Mouse (Mus musculus): ENCODE data around the gene Hrasls. TPM values are rescaled to one million over a fixed set of nuclear protein-coding genes. Genes with fewer than 3 reads are reported as not detected.
A peak's percentile ranks its signal among the peaks of the same experiment; 100 is the strongest.

Hrasls gene
- polyA plus RNA-seq, 1 experiment, result 20.4 TPM

DNA sequence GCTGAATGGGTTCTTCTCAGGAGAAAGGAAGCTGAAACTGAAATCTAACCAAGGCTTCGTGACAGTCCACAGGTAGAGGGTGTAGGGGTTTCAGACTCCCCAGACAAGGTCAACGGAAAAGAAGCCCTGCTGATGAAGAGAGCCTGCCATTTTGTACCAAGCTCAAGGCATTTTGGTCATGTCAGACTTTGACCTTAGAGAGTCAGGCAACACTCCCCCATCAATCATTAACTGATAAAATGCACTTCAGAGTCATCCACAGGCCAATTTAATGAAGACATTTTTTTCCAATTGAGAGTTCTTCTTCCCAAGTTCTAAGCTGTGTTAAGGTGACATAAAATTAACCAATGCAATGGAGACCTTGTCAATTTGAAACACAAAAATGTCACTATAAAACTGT lies 8.3 kb upstream of the Hrasls start:
- Histone ChIP-seq H3K4me1 (ENCODE audit: control insufficient read depth, insufficient read depth, low read length) (peaks cover 2% of the 10 kb centered on the region; the same call in 1 of the 2 replicates), H3K27ac (ENCODE audit: insufficient read depth, low read length) (no peak overlapping the region), H3K4me3 (ENCODE audit: insufficient read depth, low read length) (no peak overlapping the region)
- TF ChIP-seq CTCF (IDR thresholded peaks at IDR 0.05; ENCODE audit: extremely low read depth, insufficient read depth, low read length) (no peak), POLR2A (IDR thresholded peaks at IDR 0.05; ENCODE audit: extremely low read depth, insufficient read depth, low read length) (no peak)

- Histone ChIP-seq H3K27ac (ENCODE audit: insufficient read depth, low read length) (no peak overlapping the region), H3K4me1 (ENCODE audit: control insufficient read depth, insufficient read depth, low read length) (peaks cover 2% of the 10 kb centered on the region; the same call in 1 of the 2 replicates), H3K4me3 (ENCODE audit: insufficient read depth, low read length) (no peak overlapping the region)
- no peak for TF ChIP-seq CTCF (IDR thresholded peaks at IDR 0.05; ENCODE audit: extremely low read depth, insufficient read depth, low read length)
- TF ChIP-seq POLR2A (IDR thresholded peaks at IDR 0.05; ENCODE audit: extremely low read depth, insufficient read depth, low read length), result no peak
These were observed 4.6 kb upstream of the Hrasls start for GRCm38 (mm10) chr16:29204875-29205274.

GRCm38 (mm10) chr16:29205581-29205980 lies 3.9 kb upstream of the Hrasls start:
- H3K4me3 ChIP-seq (ENCODE audit: insufficient read depth, low read length), result no peak overlapping the region
- no peak for TF ChIP-seq POLR2A (IDR thresholded peaks at IDR 0.05; ENCODE audit: extremely low read depth, insufficient read depth, low read length)
- no peak overlapping the region for H3K27ac ChIP-seq (ENCODE audit: insufficient read depth, low read length)
- H3K4me1 ChIP-seq (ENCODE audit: control insufficient read depth, insufficient read depth, low read length), result peaks cover 2% of the 10 kb centered on the region; the same call in 1 of the 2 replicates

DNA sequence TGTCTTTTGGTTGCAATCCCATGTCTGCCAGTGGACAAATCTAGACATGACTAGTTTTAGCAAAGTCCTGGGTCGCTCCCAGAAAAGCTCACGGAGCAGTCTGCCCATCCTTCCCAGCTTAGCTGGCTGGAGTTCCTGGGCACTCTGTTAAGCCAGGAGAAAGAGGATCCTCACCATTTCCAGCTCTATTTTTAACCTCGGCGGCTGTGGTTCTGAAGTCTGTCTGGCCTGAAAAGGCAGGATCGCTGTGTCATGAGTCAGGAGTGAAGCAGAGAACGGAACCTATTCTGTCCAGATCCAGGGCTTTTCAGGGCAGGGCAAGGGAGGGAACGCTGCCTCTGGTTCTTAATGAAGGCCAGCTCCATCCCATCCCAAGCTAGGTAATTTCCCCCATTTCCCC lies 654 bp upstream of the Hrasls start:
- no peak overlapping the region for H3K4me3 ChIP-seq (ENCODE audit: insufficient read depth, low read length)
- H3K27ac ChIP-seq (ENCODE audit: insufficient read depth, low read length), result no peak overlapping the region; the same call in 1 of the 2 replicates
- peaks cover 2% of the 10 kb centered on the region; the same call in 1 of the 2 replicates for H3K4me1 ChIP-seq (ENCODE audit: control insufficient read depth, insufficient read depth, low read length)
- TF ChIP-seq POLR2A (IDR thresholded peaks at IDR 0.05; ENCODE audit: extremely low read depth, insufficient read depth, low read length) (no peak), CTCF (IDR thresholded peaks at IDR 0.05; ENCODE audit: extremely low read depth, insufficient read depth, low read length) (no peak)

GRCm38 (mm10) chr16:29216395-29217295 lies 7.2 kb downstream of the Hrasls start:
- no peak overlapping the region for H3K4me3 ChIP-seq (ENCODE audit: insufficient read depth, low read length)
- H3K27ac ChIP-seq (ENCODE audit: insufficient read depth, low read length), result peak overlapping the region; percentile 51; the same call in 1 of the 2 replicates
- no peak for TF ChIP-seq POLR2A (IDR thresholded peaks at IDR 0.05; ENCODE audit: extremely low read depth, insufficient read depth, low read length)
- TF ChIP-seq CTCF (IDR thresholded peaks at IDR 0.05; ENCODE audit: extremely low read depth, insufficient read depth, low read length), result no peak
- H3K4me1 ChIP-seq (ENCODE audit: control insufficient read depth, insufficient read depth, low read length), result peaks cover 10% of the 10 kb centered on the region

- TF ChIP-seq CTCF (IDR thresholded peaks at IDR 0.05; ENCODE audit: extremely low read depth, insufficient read depth, low read length) (no peak), POLR2A (IDR thresholded peaks at IDR 0.05; ENCODE audit: extremely low read depth, insufficient read depth, low read length) (no peak)
- Histone ChIP-seq H3K4me3 (ENCODE audit: insufficient read depth, low read length) (no peak overlapping the region), H3K27ac (ENCODE audit: insufficient read depth, low read length) (no peak overlapping the region), H3K4me1 (ENCODE audit: control insufficient read depth, insufficient read depth, low read length) (no peaks in the 10 kb centered on the region)
These were observed 26.5 kb downstream of the Hrasls start for GRCm38 (mm10) chr16:29235951-29236350.

GRCm38 (mm10) chr16:29254325-29254724 lies 44.8 kb downstream of the Hrasls start:
- Histone ChIP-seq H3K27ac (ENCODE audit: insufficient read depth, low read length) (no peak overlapping the region), H3K4me1 (ENCODE audit: control insufficient read depth, insufficient read depth, low read length) (no peaks in the 10 kb centered on the region), H3K4me3 (ENCODE audit: insufficient read depth, low read length) (no peak overlapping the region)
- TF ChIP-seq POLR2A (IDR thresholded peaks at IDR 0.05; ENCODE audit: extremely low read depth, insufficient read depth, low read length) (no peak), CTCF (IDR thresholded peaks at IDR 0.05; ENCODE audit: extremely low read depth, insufficient read depth, low read length) (no peak)

Other genes with a start within 250 kb of the Hrasls start
- gene Atp13a5, start 169.0 kb downstream of the Hrasls start, polyA plus RNA-seq (2012; rRNA removed), result 9.9 and 10.0 TPM in 2 replicates